Mouse (Mus musculus) ovary, adult 18-20 months (tissue): ENCODE measurements at regions not wholly inside any gene's neighbourhood (a gene's known extent, or its start where the extent isn't known, plus 50 kb on each side); places are given as distances from the start of the nearest gene placed in this dataset.
A peak's percentile ranks its signal among the peaks of the same experiment; 100 is the strongest.

Source experiments
- DNase-seq: peaks from one replicate; pipeline ENCODE4 v3.0.0; 2022; ENCODE audit warnings: low spot score, mixed read lengths

DNA sequence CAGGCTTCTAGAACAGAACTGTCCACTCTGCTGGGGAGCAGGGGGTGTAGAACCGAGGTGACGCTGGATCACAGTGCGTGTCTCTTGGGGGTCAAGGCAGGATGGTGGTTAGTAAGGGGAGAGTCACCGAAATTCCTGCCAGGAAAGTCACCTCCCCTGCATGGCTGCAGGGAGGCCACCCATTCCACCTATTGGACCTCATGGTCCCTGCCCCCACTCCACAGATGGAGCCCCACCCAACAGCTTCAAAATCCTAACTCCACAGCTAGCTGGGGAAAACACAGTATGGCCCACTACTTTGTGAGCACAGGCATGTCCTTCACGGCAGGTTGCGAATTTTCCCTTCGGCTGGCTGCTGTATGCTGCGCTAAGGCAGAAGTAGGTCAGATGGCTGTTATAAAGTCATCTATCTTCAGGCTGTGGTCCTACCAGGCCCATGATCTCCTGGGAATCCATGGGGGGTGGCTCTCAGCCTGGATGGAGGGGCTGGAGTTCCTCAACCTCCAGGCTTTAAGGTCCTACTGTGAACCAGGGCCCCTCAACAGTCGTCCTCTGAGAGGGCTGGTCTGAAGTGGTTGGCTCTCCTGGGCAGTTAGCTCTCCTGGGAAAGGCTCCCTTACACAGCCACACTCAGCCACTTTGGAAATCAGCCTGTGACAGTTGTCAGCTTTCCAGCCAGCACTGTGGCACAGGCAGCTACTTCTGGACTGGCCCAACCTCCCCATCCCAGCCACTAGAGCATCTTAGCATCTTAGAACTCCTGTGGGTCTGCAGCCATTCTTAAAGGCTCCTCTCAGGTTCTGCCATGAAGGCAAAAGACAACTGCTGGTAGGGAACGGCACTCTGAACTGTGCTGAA lies 124.0 kb upstream of the Klf14 start:
- DNase-seq = no peak

DNA sequence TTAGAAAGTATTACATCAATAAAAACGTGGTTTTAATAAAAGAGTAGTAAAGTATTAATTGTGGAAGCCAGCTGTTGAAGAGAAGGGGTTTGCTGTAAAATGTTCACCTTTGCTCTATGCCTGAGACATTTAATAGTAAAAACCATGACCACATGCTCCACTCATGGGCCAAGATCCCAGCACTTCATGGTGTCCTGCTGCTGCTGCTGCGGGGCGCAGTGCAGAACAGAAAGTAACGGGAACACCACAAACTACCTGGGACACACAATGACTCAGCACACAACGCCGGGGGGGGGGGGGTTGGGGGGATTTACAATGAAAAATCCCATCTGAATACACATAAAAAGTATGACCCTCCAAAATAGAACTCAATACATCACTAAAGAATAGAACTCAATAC lies 124.8 kb upstream of the Klf14 start:
- no peak for DNase-seq

DNA sequence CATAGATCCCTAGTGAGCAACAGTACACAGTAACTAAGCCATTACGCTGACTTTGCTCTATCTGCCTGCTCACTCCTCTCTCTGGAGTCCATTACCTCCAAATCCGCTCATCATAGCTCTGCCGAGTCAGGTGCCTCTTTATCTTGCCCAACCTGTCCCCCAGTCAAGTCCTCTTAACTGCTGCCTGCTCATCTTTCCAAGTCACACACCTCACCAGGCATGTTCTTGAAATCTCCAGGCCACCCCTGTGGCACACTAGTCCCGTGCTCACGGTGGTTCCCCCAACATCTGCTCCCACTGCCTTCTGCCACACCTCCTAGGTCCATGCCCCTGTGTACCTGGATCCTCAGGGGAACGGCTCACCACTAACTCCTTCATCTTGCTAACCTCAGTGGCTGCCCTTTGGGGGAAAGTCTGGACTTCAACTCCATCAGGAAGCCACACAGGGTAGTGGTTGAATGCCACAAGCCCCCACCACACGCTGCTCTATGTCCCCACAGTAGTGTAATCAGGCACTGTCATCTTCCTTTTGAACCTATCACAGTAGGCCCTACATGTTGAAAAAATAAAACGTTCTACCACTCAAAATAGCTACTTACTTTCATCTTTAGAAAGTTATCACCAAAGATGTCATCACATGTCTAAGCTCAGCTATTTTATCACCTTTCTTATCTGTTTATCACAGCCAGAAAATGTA lies 126.3 kb upstream of the Klf14 start:
- no peak for DNase-seq

DNA sequence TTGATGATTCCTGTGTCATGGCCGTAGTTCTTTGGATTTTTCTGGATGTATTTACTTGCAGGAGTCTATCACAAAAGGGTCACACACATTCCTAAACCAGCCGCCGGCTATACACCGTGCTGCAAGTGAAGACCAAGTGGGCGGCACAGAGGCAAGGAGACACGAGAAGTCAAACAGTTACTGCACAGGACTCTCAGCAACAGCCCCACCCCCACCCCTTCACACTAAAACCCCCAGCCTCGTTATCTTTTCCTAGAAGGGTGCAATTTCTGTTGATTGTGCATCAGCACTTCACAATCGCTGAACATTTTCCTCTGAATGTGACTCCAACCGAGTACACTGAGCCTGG lies 126.9 kb upstream of the Klf14 start:
- no peak for DNase-seq

DNA sequence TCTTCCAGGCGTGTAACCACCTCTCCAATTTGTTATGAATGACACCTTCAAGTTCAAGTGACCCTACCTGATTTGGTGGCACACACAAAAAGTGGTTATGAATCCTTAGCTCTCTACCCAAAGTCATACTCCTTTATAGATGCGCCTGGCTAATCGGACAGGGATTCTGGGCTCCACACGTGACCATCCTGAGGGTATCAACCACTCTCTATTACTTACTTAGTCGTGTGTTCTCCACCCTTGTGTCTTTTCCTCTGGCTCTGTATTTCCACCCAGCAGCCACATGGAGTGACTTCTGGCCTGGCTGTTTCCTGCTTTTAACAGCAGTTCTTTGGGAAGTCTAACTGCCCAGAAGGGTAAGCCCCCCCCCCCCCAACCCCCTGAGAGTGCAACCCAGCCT lies 127.4 kb upstream of the Klf14 start:
- DNase-seq = no peak

DNA sequence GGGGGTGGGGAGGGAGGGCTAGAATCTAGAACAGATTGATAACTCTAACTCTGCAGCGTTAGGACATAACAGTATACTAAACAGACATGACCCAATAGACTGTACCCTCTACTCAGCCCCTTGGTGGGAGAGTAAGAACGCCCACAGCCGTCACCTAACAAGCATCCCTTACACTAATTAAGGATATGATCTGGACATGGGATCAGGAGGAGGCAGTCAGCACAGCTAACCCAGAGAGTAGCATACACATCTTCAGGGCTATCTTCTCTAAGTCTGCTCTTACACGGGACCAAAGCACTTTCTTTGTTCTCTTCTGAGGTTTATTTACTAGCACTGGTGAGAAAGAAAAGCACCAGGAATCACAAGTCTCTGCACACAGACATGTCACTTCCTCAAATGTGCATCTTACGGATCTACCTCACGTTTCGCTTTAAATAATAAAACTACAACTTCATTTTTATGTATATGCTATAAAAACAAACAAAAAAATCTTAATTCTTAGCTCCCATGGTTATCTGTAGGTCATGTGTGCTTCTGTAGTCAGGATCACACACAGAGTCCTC lies 128.0 kb upstream of the Klf14 start:
- no peak for DNase-seq

DNA sequence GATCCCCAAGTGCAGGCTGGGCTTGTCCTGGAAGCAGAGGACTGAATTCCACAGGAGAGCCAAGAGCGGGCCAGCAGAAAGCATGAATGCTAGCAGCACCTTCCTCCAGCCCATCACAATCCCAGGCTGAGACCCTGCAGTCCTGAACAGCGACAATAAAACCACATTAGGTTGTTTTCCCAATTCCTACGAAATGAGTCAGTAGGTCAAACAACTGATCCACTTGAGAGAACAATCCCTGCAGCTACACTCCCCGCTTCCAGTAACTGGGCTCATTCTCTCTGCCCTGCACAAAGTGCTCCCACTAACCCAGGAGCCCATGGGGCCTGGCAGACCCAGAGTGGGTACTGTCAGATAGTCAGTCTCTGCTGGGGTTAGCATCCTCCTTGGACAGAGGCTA lies 128.6 kb upstream of the Klf14 start:
- DNase-seq = no peak

DNA sequence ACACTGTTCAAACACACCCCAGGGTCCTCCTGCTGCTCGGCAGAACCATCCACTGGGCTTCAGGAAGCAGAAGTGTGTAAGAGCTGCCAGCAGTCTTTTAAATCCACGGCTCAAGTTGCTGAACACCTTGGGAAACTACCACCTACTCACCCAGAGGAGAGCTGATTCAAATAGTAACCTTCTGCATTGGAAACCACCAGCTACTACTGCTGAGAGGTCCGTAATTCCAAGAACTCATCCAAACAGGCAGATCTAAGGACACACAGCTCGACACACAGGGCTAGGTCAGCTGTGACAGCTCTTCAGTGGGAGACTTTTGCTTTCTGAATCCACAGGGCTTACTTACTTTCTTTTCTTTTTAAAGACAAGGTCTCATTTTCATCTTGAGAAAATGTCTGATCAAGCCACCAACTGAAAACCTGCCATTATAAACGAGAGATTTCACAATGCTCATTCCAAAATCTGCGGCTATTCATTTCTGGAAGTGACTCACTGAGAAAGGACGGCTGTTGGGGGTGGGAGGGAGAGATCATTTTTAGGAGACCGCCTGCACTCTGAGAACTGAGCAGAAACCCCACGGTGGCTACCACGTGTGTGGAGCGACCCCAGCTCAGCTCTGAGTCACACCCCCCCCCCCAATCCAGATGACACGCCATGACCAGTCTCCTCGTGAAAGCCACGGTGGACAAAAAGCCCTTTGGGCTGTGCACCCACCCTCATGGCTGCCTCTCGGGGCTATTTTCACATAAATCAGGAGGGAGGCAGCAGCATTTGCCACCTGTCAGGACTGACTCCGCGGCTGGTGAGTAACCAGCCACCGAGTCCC lies 129.5 kb upstream of the Klf14 start:
- DNase-seq = no peak

DNA sequence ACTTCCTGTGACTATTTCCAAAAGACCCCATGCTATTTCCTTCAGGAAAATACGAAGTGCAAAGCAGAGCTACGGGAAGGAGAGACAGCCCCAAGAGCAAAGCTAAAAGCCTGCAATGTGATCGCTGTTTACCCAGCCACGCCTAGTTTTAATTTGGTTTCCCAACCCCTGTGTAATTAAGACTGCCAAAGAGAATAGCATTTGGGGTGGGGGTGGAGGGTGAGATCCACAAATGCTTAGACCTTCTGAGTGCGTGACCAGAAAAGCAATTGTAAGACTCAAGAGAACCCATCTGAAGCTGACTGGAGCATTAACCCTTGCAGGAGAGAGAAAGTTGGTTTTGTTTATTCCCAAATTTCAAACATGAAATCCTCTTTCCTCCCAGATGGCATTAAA lies 130.1 kb upstream of the Klf14 start:
- no peak for DNase-seq

DNA sequence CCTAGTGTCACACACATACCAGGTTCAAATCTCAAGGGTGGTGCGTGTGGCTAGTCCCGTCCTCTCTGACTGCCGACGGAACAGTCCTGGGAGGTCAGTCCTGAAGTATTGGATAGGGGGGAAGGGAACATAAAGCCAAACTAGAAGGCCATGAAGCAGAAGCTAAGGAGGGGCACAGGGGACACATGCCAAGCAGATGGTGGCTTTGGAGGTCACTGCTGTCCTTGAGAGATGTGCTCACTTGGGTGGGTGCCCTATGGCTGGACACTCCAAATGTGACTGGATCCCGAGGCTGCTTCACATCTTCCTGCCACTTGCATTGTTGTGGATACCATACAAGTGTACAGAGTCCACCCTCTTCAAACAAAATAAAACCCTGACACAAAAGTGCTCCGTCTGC lies 131.4 kb upstream of the Klf14 start:
- DNase-seq = no peak

DNA sequence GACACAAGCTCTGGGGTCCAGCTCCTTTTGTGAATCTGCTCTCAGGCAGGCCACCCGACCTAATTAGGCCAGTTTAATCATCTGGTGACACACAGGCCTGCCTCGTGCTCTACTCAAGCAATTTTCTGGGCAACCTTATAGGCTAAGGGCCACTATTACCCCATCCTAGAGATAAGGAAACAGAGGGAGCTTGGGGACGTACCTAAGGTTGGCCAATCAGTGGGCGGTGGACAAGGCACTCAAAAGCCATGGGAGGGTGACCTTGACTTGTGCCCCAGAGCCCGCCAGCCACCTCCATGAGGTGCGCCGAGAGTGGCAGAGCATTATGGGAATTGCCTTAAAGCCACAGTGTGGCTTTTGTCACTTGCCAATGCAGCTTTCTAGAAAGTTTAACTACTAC lies 131.9 kb upstream of the Klf14 start:
- DNase-seq = no peak

DNA sequence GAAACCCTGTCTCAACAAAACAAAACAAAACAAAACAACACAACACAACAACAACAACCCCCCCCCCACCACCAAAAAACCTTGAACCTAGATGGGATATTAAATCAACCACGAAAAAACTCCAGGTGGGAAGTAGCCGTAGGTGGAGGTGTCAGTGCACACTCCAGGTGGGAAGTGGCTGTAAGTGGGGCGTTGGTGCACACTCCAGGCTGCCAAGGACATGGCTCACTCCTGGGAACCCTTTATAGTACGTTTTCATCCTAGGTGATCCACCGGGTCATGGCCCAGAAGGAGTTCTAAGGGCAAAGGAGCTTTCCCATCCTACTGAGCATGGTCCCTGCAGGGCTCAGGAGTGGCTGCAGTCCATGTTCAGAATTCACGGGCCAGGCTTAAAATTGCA lies 133.4 kb upstream of the Klf14 start:
- DNase-seq = no peak

DNA sequence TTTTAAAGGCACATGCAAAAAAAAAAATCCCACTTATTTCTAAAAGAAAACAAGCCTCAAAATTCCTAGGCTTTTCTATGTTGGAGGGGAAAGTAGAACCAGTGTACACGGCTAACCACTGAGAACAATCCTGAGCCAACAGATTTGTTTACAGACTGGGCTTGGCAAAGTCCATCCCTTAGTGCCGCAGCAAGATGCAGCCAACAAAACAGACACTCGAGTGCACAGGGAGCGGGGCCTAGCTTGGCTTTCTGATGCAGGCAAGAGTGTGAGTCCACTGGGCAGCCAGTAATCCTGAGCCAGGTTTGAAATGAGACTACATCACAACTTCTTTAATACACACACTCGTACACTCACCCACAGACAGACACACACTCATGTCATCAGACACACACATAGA lies 133.9 kb upstream of the Klf14 start:
- DNase-seq = no peak

DNA sequence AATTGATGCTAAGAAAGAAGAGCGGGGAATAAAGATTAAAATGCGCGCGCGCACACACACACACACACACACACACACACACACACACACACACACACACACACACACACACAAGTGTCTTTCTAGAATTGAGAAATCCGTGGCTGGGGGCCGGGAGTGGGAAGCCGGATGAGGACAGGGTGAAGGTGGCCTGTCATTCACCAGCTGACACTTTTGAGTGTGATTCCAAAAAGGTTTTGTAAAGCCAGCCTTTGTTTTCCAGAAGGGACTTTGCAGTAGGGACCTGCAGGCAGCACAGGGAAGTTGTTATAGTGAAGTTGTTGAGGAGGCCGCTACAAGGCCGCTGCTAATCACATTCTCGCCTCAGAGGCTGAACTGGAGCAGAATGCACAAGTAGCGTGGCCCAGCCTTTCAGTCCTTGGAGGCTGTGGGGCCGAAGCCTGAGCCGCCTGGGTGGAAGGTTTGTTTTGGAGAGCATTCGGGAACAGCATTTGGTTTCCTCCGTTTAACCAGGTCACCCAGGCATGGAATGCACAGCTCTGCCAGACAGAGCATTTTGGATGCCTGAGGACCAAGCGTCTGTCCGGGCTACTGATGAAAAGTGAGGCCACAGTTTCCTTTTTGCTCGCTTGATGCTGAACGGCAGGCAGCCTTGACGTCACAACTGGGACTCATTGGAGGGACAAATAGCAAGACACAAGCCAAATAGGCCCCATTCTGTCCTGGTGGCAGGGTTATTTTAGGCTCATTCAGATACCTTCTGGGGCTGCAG lies 137.3 kb upstream of the Klf14 start:
- peak; percentile 48 for DNase-seq

DNA sequence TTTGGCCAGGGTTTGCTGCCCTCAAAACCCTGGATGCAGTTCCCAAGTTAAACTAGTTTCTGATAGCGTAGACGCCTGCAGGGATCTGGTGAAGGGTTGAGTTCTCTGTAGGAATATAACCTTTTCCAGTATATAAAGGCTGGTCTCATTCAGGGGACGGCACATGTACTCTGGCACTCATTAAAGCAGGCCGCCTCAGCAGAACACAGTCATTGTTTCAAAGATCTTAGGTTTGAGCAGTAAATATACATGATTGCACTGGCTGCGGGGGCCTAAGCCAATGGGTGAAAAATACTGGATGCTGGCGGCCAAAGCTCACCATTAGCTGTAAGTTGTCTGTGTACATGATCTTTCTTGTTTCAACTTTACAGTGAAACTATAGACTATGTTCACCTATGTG lies 137.9 kb upstream of the Klf14 start:
- DNase-seq = no peak

DNA sequence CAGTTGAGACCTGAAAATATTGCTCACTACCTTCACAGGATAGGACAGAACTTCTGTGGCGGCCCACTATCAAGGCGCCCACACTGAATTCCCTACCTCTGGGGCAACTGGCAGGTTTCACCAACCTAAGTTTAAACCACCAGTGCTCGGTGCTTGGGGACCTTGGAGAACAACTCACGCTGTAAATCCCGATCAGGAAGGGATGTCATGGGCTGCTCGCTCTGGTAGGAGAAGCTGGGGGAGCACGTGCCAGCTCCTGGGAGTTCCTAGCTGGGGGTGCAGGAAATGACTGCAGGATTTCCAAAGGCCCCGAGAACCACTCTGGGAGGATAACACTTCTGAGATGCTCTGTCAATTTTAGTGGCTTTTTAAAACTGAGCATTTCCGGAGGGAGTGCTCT lies 138.4 kb upstream of the Klf14 start:
- DNase-seq = no peak

DNA sequence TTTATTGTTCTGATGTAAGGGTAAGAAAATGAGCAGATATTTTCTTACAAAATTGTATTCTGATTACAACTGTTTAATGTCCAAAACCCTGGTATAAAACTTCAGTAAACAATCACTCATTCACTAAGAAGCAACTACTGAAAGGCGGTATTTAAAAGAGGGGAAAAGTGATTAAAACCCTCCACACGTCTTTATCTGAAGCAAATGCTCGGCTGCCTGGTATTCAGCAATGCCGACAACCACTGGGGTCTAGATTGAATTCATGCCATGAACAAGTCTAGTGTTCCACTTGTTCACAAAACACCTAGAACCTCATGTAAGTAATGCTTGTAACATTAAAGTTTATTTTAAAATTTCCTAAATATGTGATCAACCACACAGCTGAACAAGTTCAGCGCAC lies 139.2 kb upstream of the Klf14 start:
- DNase-seq = no peak

DNA sequence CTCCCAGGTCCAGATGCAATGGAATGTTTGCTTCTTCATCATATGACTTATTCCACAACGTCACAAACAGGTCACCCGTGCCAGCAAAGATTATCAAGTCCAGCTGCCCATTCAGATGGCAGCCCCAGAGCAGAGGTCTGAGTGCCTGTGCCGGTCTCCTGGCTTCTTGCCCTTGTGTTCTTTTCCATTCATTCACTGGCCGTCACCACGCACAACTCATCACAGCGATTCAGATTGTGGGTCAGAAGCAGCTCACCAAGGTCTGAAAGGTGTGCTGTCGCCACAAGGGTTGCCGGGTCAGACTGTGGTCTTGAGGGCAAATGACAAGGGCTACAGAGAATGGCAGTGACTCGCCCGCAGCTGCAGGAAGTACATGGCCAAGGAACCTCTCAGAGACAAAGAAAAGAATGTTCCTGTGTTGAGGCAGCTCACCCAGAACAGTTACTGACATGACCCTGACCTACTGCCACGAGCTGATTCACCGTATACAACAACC lies 141.3 kb upstream of the Klf14 start:
- no peak for DNase-seq

DNA sequence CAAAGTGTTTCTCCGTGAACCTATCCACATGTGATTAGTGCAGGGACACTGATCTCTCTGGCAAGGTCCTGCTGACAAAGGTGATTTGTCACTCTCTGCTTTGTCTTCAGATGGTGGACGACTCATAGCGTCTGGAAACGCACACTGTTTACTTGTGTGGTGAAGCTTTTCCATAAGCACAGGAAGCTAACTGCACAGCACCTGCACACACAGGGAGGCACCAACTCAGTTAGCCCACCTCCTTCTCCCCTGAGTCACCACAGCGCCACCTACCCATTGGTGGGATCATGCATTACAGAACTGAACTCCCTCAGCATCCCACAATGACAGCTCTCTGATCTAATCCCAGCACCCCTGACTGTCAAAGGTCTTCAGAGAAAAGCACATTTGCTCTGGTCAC lies 141.9 kb upstream of the Klf14 start:
- DNase-seq = no peak

DNA sequence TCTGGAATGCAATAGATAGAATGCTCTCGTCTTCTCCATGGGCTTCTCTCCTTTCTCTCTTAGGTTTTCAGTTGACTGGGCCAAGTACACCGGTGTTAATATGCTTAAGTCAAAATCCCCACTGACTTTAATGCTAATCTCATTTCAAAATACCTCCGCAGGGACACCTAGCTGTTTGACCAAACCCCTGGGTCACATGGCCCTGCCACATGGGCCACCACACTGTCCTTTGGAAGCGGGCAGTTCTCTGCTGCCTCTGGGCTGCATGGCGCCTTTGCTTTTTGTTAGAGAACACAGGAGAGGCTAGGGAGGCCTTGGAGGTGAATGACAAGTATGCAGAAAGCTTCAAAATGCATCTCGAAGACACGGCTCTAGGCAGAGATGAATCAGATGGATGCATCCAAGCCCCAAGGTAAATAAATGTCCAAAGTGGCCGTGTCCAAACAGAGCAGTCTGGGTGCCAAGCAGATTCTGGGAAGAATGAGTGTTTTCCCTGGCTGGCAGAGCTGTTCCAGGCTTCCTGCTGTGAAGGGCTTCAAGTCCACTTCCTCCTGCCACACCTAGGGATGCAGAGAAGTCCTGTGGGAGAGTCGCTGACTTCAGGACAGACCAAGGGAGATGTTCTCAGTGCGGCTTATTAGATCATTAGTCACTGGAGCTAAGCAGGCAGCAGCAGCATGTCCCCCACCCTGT lies 147.4 kb upstream of the Klf14 start:
- no peak for DNase-seq

DNA sequence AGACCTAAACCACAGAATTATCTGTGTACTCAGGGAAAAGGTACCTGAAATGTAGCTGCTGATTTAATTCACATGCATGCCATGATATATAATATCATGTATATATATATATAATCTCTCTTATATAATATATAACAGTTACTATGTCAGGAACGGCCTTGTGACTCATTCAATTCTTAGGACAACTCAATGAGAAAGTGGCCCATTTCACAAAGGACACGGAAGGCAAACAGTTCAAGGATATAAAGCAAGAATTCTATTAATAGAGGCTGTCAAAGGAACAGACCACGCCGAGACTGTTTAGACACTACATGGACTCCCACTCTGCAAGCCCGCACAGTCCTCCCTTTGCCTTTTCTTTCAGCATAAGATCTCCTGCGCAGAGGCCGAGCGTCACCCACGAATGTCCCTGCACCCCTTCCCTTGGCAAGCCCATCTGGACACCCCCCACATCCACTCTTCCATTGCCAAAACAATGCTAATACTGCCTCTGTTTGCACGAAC lies 148.0 kb upstream of the Klf14 start:
- DNase-seq = no peak
